Mouse (Mus musculus): ENCODE results near the gene St6galnac5.
A peak's percentile ranks its signal among the peaks of the same experiment; 100 is the strongest.

Gene St6galnac5

DNA sequence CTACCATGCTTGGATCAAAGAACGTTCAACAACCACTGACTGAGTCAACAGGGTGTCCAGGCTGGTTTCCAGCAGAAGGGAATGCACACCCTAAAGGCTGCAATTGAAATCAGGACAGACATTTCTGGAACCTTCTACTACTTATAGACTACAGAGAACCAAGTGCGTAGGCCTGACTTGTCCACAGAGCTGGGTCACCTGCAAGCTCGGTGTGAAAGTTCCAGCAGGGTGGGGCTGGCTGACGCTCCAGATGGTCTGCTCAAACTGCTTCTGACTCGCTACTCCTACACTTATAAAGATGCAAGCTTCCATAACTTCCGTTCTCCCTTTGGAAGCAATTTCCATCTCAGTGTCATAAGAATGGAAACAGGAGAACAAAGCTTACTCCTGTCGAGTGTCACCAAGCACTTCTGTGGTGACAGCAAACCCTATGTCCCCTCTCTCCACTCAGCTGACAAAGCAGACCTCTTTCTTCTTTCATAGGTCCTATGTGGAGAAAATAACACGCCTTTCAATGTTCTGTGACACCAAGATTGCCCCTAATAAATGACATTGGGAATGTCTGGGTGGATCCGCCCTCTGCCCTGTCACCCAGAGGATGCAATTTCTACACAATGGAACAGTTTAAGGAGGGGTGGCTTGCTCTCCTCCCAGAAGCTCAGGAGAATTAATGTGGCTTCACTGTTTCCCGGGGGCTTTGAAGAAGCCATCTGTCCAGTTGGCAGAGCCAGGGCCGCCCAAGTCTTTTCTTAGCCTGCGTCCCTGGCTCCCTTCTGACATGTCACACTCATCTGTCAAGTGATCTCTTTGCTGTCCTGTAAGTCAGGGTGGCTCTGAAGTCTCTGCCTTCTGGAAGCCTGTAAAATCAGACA, 114.2 kb downstream of the St6galnac5 start:
- DNase-seq (ENCODE audit: low spot score) = no peak

DNA sequence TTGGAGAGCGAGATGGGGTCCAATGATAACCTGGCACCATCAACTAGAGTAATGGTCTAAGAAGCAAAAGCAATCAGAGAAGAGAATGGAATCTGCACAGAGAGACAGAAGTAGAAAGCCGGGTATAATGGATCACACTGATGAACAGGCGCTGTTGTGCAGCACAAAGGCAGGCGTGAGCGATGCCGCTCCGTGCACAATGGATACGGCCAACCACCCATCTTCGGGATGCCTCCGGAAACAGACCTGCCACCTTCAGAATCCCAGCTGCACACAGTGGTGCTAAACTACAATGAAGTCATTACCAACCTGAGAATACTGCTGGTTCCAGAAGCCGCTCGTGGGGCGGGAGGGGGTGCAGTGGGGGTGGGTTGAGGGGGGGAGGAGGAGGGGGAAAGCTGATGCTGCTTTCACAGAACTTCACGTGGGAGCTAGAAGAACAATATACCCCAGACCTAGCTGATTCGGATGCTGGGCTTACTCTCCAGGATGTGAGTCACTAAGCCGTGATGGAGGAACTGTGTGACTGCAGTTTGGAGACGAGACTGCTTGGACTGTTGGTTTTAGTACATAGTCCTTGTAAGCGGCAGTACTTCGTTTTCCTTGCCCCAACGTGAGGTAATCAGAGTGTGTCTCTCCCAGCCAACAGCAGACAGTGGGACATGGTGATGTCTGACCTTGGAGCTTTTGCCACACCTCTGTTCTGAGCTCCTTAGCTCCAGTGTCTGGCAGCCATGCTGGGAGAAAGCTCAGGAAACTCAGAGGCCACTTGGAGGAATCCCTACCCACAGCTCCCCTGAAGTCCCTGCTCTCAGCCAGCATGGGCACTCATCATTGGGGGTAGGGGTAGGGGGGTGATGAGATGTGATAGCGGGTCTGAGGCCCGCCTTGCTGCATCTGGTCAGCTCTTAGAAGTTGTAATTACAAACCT, 115.7 kb downstream of the St6galnac5 start:
- DNase-seq (ENCODE audit: low spot score) = no peak

- no peak for DNase-seq (ENCODE audit: low spot score)
These were observed 120.1 kb downstream of the St6galnac5 start for GRCm38 (mm10) chr3:152861978-152862377.

DNA sequence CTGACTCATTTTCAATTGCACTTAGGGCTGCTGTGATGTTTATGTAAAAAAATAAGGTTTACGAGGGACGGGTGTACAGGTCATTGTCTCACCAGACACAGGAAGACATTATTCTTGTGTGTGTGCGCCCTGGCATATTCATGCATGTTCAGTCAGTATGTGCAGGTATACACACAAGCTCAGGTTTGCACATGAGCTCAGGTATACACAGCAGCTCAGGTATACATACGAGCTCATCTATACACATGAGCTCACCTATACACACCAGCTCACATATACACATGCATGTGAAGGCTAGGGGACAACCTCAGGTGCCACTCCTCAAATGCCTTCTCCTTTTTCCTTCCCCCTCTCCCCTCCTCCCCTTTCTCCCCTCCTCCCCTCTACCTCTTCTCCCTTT, 120.6 kb downstream of the St6galnac5 start:
- DNase-seq (ENCODE audit: low spot score) = no peak

- no peak for DNase-seq (ENCODE audit: low spot score)
These were observed 126.0 kb downstream of the St6galnac5 start for GRCm38 (mm10) chr3:152856095-152856494.

GRCm38 (mm10) chr3:152855006-152855614, 126.9 kb downstream of the St6galnac5 start:
- DNase-seq (ENCODE audit: low spot score) = no peak

DNA sequence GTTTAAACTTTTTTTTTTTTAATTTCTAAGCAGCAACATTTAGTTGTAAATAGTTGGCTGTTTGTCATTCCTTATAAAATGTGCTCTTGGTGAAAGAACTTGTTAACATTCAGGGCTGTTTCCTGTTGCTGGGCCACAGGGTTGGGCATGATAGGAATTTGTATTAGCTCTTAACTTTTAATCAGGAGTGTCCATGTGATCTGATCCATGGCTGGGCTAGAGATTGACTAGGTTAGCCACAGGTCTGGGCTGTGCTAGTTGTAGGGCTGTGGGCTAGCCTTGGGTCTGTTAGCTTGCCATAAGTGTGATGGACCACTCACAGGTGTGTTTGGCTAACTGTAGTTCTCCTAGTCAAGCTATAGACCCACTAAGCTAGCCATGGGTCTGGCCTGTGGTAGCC, 138.1 kb downstream of the St6galnac5 start:
- DNase-seq (ENCODE audit: low spot score) = no peak

GRCm38 (mm10) chr3:152842648-152843047, 139.4 kb downstream of the St6galnac5 start:
- no peak for DNase-seq (ENCODE audit: low spot score)

GRCm38 (mm10) chr3:152841264-152841663, 140.8 kb downstream of the St6galnac5 start:
- no peak for DNase-seq (ENCODE audit: low spot score)

DNA sequence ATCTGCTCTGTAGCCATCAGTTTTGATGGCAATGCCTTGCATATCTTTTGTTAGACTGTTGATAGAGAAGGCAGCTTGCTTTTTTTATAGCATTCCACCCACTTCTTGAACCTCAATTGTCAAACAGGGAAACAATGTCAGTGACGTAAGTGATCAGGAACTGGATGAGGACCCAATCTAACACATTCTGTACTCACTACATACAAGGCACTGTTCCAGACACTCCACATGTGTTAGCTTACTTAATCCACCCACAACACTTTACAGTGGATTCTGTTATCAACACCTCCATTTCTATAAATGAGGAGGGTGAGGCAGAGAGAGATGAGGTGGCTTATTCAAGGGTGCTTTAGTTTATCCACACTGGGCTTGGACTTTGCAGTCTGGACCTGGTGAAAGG, 144.1 kb downstream of the St6galnac5 start:
- no peak for DNase-seq (ENCODE audit: low spot score)

GRCm38 (mm10) chr3:152837407-152837806, 144.6 kb downstream of the St6galnac5 start:
- no peak for DNase-seq (ENCODE audit: low spot score)

DNA sequence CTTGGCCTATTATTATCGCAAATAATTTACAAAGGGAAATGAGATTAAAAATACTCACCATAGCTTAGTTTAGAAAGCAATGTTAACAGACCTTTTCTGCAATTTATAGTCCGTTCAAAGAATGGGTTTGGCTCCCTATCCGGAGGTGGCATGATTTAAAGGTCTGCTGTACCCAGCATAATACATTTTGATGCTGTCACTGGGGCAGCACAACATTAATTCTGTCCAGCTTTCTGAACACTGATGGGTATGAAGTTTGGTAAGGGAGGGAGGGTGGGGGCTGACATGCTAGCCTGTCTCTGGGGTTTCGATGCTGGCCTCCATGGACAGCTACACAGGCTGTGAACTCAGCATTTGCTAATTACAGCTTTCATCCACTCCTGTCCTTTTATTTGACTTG, 149.6 kb downstream of the St6galnac5 start:
- DNase-seq (ENCODE audit: low spot score) = no peak

- no peak for DNase-seq (ENCODE audit: low spot score)
These were observed 150.1 kb downstream of the St6galnac5 start for GRCm38 (mm10) chr3:152831974-152832373.

- DNase-seq (ENCODE audit: low spot score) = no peak
These were observed 150.7 kb downstream of the St6galnac5 start for GRCm38 (mm10) chr3:152831377-152831776.

DNA sequence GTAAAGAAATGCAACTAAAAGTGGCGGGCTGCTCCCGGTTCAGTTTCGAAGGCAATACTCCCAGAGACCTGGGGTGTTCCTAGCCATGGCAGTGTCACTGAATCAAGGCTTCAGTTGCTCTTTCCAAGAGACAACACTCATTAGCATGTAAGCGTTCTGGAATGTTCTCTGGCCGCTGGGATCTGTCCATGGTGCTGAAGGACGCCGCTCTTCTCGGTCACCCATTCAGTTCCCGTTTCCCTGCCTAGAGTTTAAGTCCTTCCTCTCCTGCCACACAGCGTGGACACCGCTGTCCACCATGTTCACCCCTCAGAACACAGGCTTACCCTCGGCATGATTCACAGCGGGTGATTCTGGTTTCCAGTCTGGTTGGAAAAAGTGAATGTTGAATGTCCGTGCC, 160.8 kb downstream of the St6galnac5 start:
- DNase-seq (ENCODE audit: low spot score) = peak; percentile 69

- no peak for DNase-seq (ENCODE audit: low spot score)
These were observed 161.6 kb downstream of the St6galnac5 start for GRCm38 (mm10) chr3:152820406-152820805.

GRCm38 (mm10) chr3:152815110-152815509, 166.9 kb downstream of the St6galnac5 start:
- no peak for DNase-seq (ENCODE audit: low spot score)

DNA sequence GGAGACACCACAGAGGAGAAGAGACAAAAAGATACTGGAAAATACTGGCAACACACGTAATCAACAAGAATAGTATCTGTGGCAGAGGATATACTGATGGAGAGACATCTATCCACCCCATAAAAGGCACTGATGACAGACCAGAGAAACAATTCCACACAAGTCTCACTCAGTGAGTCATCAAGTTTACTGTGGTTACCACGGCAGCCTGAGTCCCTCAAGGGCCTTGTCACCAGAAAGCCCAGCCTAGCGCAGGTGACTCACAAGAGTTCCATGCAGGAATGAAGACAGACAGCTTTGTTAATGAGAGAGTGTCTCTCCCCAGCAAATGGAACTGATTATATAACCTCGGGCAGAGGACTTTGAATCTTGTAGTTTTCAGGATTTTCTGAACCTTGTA, 168.1 kb downstream of the St6galnac5 start:
- DNase-seq (ENCODE audit: low spot score) = no peak

GRCm38 (mm10) chr3:152799738-152800431, 182.2 kb downstream of the St6galnac5 start:
- no peak for DNase-seq (ENCODE audit: low spot score)

- no peak for DNase-seq (ENCODE audit: low spot score)
These were observed 184.7 kb downstream of the St6galnac5 start for GRCm38 (mm10) chr3:152797354-152797753.

DNA sequence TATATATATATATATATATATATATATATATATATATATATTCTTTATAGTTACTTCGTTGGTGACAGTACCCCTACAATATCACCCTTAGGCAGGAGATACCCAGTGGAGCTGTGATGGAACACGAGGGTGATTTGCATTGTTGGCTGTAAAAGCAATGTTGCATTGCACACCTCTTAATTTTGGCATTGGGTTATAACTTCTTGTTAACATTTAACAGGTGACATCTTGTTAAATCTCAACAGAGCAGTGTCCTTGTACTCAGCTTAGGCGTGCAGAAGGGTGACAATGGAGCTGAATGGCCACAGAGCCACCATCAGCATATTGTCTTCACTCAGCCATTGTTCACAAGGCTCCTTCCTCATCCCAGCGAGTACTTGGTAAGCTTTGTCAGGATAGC, 185.8 kb downstream of the St6galnac5 start:
- no peak for DNase-seq (ENCODE audit: low spot score)

DNA sequence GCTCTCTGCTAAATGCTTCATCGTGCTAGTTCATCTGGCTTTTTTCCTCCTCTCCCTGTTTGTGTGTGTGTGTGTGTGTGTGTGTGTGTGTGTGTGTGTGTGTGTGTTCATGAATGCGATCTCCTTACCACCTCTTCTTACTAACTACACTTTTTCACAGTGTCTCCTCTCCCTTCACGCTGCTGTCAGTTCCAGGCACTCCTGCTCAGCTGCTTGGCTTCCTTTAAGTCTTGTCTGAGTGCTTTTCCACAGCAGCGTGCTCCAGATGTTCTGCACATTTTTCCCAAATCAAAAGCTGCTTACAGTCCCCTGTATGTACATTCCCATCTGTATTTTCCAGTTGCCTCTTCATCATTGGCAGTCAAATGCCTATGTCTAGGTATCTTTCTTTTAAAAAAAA, 189.0 kb downstream of the St6galnac5 start:
- no peak for DNase-seq (ENCODE audit: low spot score)

Measured in urinary bladder, postnatal 25 days (tissue).